Mouse (Mus musculus) small intestine, adult 2 months (tissue): ENCODE data around the gene Astn1.

Source experiments
- CTCF ChIP-seq: fragments of 200-500 bp; IDR thresholded peaks from 2 replicates; pipeline ENCODE4 v1.5.1; 2012; ENCODE audit warnings: low read depth, mild to moderate bottlenecking, control low read depth, inconsistent platforms, low read length, moderate library complexity, mixed read lengths; ENCODE audit not compliant: insufficient replicate concordance, insufficient read length; ENCODE audit errors: extremely low read depth
- POLR2A ChIP-seq: fragments of 200-500 bp; IDR thresholded peaks from 2 replicates; pipeline ENCODE4 v1.6.1; 2012; ENCODE audit warnings: low read depth, mild to moderate bottlenecking, control low read depth, inconsistent platforms, low read length, moderate library complexity

GRCm38 (mm10) chr1:158666001-158666400 lies 303.9 kb downstream of the Astn1 start:
- TF ChIP-seq CTCF (no peak), POLR2A (no peak)
